Comparison of ENCODE assay signal across 8 mouse cellular contexts in the genomic region with DNA sequence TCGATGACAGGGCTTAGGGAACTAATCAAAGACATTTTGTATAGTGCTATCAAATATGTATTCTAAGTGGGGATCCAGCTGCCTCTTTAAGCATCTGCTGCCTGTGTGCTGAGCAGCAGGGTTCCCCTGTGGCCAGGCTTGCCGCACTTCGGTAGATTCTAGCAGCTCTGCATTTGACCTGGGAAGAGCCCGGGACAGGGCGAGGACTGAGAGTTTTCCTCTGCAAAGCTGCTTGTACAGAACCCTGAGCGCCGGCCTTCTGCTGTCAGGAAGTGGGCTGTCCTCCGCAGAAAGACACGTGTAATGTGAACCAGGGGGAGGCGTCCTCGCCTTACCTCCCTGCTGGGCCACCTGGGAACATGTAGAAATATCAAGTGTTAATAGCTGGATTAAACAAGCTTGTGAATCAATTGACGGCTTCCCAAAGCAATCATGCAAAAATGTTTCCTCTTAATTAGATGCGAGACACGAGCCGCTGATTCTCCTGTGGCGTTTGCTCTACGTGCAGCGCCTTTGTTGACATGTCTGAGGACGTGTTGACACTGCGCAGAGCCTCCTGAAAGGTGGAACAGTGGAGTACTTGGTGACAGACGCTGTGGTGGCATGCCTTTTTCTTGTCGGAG.
DNase-seq lines count a peak whose midpoint lies in the region; ATAC-seq lines count a peak whose summit lies in the region.

No protein-coding gene starts in this region.

- H3K36me3 ChIP-seq in forebrain, embryonic 10.5 days (replicated peaks), result no peaks in the 10 kb centered on the region
- H3K36me3 ChIP-seq in hindbrain, embryonic 14.5 days (replicated peaks; ENCODE audit: control insufficient read depth, insufficient read depth), result no peaks in the 10 kb centered on the region
- H3K36me3 ChIP-seq in midbrain, embryonic 10.5 days, result no peaks in the 10 kb centered on the region

- H3K9me3 ChIP-seq in forebrain, embryonic 10.5 days, result no peaks in the 10 kb centered on the region
- no peaks in the 10 kb centered on the region for H3K9me3 ChIP-seq in hindbrain, embryonic 14.5 days (ENCODE audit: control insufficient read depth, low read length)
- no peaks in the 10 kb centered on the region for H3K9me3 ChIP-seq in midbrain, embryonic 10.5 days (replicated peaks)

- H3K27me3 ChIP-seq in forebrain, embryonic 10.5 days (ENCODE audit: poor library complexity, severe bottlenecking), result peaks cover 55% of the 10 kb centered on the region
- no peaks in the 10 kb centered on the region for H3K27me3 ChIP-seq in hindbrain, embryonic 14.5 days (ENCODE audit: control insufficient read depth, insufficient read depth, low read length)
- peaks cover 4% of the 10 kb centered on the region; the same call in 1 of the 2 replicates for H3K27me3 ChIP-seq in midbrain, embryonic 10.5 days (ENCODE audit: low read depth, poor library complexity, severe bottlenecking)

- H3K27ac ChIP-seq in forebrain, embryonic 10.5 days, result no peak overlapping the region
- peak overlapping the region; percentile 27 for H3K27ac ChIP-seq in hindbrain, embryonic 14.5 days
- no peak overlapping the region for H3K27ac ChIP-seq in midbrain, embryonic 10.5 days (replicated peaks)

- intact Hi-C loops in left cerebral cortex, postnatal 14 days (cut with DNase I), result loop anchor here (10.0 kb wide), 1 partner anchor 117 kb away; the partner anchor contains the start of gene Sh3rf3

- H3K4me1 ChIP-seq in forebrain, embryonic 10.5 days, result peaks cover 39% of the 10 kb centered on the region
- H3K4me1 ChIP-seq in hindbrain, embryonic 14.5 days (replicated peaks; ENCODE audit: control insufficient read depth, insufficient read depth, low read length), result peaks cover 17% of the 10 kb centered on the region
- peaks cover 13% of the 10 kb centered on the region for H3K4me1 ChIP-seq in midbrain, embryonic 10.5 days

- peak overlapping the region; percentile 3; the same call in 1 of the 2 replicates for H3K4me3 ChIP-seq in forebrain, embryonic 10.5 days
- peak overlapping the region; percentile 2 for H3K4me3 ChIP-seq in hindbrain, embryonic 14.5 days (replicated peaks; ENCODE audit: low read length)
- H3K4me3 ChIP-seq in midbrain, embryonic 10.5 days, result peak overlapping the region; percentile 16; the same call in 1 of the 2 replicates

- peak; percentile 45 for ATAC-seq in frontal cortex, adult (ENCODE audit: low TSS enrichment)
- ATAC-seq in hindbrain, embryonic 14.5 days (ENCODE audit: low FRiP score), result peak; percentile 68

- DNase-seq in frontal cortex, postnatal 36 days (ENCODE audit: low spot score in 2 of 2), result no peak
- no peak for DNase-seq in forebrain, embryonic 10.5 days (ENCODE audit: extremely low spot score, low spot score)
- DNase-seq in hindbrain, embryonic 14.5 days (ENCODE audit: low spot score), result peak; percentile 58
- peak; percentile 19 for DNase-seq in midbrain, embryonic 10.5 days (ENCODE audit: low spot score)
- no peak for DNase-seq in thymus, postnatal 10 days (ENCODE audit: low spot score in 2 of 2)
- DNase-seq in left cerebral cortex, postnatal 14 days (ENCODE audit: low spot score in 2 of 2), result no peak
- DNase-seq in urinary bladder, adult 2 months (ENCODE audit: low spot score), result no peak

- 50% methylated on average over 22 of the region's 22 CpGs for WGBS in forebrain, embryonic 10.5 days
- WGBS in hindbrain, embryonic 14.5 days, result 17% methylated on average over 22 of the region's 22 CpGs
- WGBS in midbrain, embryonic 10.5 days, result 53% methylated on average over 22 of the region's 22 CpGs

- peak overlapping the region; percentile 43 for H3K4me2 ChIP-seq in hindbrain, embryonic 14.5 days (replicated peaks)

- peak overlapping the region; percentile 18; the same call in 1 of the 2 replicates for H3K9ac ChIP-seq in hindbrain, embryonic 14.5 days

Comparison
In these comparisons a context has a peak if more than half of its experiments do, and no peak if none do; other contexts are left out.
1. DNase-seq: peak in hindbrain, embryonic 14.5 days (single experiment) and midbrain, embryonic 10.5 days (single experiment); none in frontal cortex, postnatal 36 days (0 of 2), forebrain, embryonic 10.5 days (single experiment), thymus, postnatal 10 days (0 of 2), left cerebral cortex, postnatal 14 days (0 of 2) and urinary bladder, adult 2 months (single experiment).
2. Peak in every context shown above with its lines, with median percentiles within 50 percentile points of each other: H3K4me3 ChIP-seq.